11 mouse cellular contexts compared by ENCODE assay signal in genomic region chr2:117312441-117312895, GRCm38 (mm10). TPM values are rescaled to one million over a fixed set of nuclear protein-coding genes. Genes with fewer than 3 reads are reported as not detected.
DNase-seq lines count a peak whose midpoint lies in the region; ATAC-seq and TF ChIP-seq lines count a peak whose summit lies in the region.
"Had no signal": no experiment of that assay in that cellular context is flagged by ENCODE, and none has a peak within 500 bp of the region (broad histone marks: within the 10 kb centered on the region; RNA-seq: fewer than 3 reads in every experiment).

No protein-coding gene starts in this region.

- no peaks in the 10 kb centered on the region for H3K36me3 ChIP-seq in embryonic facial prominence, embryonic 14.5 days (ENCODE audit: control insufficient read depth, insufficient read depth, low read length)
- H3K36me3 ChIP-seq in liver, postnatal 0 days (replicated peaks; ENCODE audit: insufficient read depth, low read length), result no peaks in the 10 kb centered on the region
- H3K36me3 ChIP-seq: G1E; stomach, embryonic 15.5 days had no signal

- no peaks in the 10 kb centered on the region for H3K4me1 ChIP-seq in embryonic facial prominence, embryonic 14.5 days (ENCODE audit: control insufficient read depth, insufficient read depth, low read length)
- no peaks in the 10 kb centered on the region for H3K4me1 ChIP-seq in liver, postnatal 0 days (ENCODE audit: insufficient read depth)
- H3K4me1 ChIP-seq: stomach, embryonic 15.5 days had no signal

- no peak for TF ChIP-seq EP300 in liver, postnatal 0 days (IDR thresholded peaks at IDR 0.05; ENCODE audit: low read depth)

- no peak overlapping the region for H3K9ac ChIP-seq in embryonic facial prominence, embryonic 14.5 days (ENCODE audit: low read depth, low read length)
- H3K9ac ChIP-seq in liver, postnatal 0 days (replicated peaks), result no peak overlapping the region
- H3K9ac ChIP-seq: stomach, embryonic 15.5 days had no signal

- H3K9me3 ChIP-seq in embryonic facial prominence, embryonic 14.5 days (ENCODE audit: control insufficient read depth, low read length), result 0 out of 2 replicates have a peak, but pooled peaks cover 6% of the 10 kb centered on the region
- H3K9me3 ChIP-seq in liver, postnatal 0 days (ENCODE audit: low read length), result no peaks in the 10 kb centered on the region
- H3K9me3 ChIP-seq: G1E; stomach, embryonic 15.5 days had no signal

- H3K4me3 ChIP-seq in embryonic facial prominence, embryonic 14.5 days (ENCODE audit: low read depth, low read length), result no peak overlapping the region
- no peak overlapping the region for H3K4me3 ChIP-seq in liver, postnatal 0 days (ENCODE audit: low read depth, low read length)
- H3K4me3 ChIP-seq: stomach, embryonic 15.5 days had no signal

- peak; percentile 47 to 78 for DNase-seq in layer of hippocampus, adult 18-20 months (ENCODE audit: low spot score in 2 of 2)
- DNase-seq in layer of hippocampus, postnatal 25 days (ENCODE audit: extremely low spot score in 1 of 2, low spot score in 1 of 2), result no peak
- DNase-seq in CD4-positive helper T cell, adult 2 months (ENCODE audit: low read depth, low spot score), result peak; percentile 86
- DNase-seq in embryonic facial prominence, embryonic 14.5 days (ENCODE audit: low spot score), result peak; percentile 50
- no peak for DNase-seq in adrenal gland, postnatal 36 days
- no peak for DNase-seq in liver, postnatal 0 days
- DNase-seq: cerebellum, adult 11-12 months had no signal

- peak overlapping the region; percentile 18; the same call in 1 of the 2 replicates for H3K4me2 ChIP-seq in embryonic facial prominence, embryonic 14.5 days (ENCODE audit: low read depth, low read length)
- no peak overlapping the region for H3K4me2 ChIP-seq in liver, postnatal 0 days (ENCODE audit: low read depth, low read length)
- H3K4me2 ChIP-seq: stomach, embryonic 15.5 days had no signal

- 63% methylated on average over 7 of the region's 7 CpGs for WGBS in embryonic facial prominence, embryonic 14.5 days
- WGBS in liver, postnatal 0 days (ENCODE audit: insufficient replicate concordance), result 70% methylated on average over 7 of the region's 7 CpGs

- ATAC-seq in embryonic facial prominence, embryonic 14.5 days (ENCODE audit: low read depth), result peak; percentile 74; the same call in 1 of the 2 replicates
- ATAC-seq in megakaryocyte, adult 5-6 weeks (ENCODE audit: poor library complexity, severe bottlenecking), result peak; percentile 67
- no peak for ATAC-seq in granulocyte monocyte progenitor cell, adult 5-6 weeks (replicated peaks; ENCODE audit: poor library complexity, severe bottlenecking)
- no peak for ATAC-seq in liver, postnatal 0 days

- no peak for TF ChIP-seq CTCF in liver, postnatal 0 days (IDR thresholded peaks at IDR 0.05; ENCODE audit: low read depth)

- no peaks in the 10 kb centered on the region for H3K27me3 ChIP-seq in embryonic facial prominence, embryonic 14.5 days (replicated peaks; ENCODE audit: control insufficient read depth, insufficient read depth, low read length)
- no peaks in the 10 kb centered on the region for H3K27me3 ChIP-seq in liver, postnatal 0 days (ENCODE audit: insufficient read depth, low read length)
- H3K27me3 ChIP-seq: stomach, embryonic 15.5 days had no signal

- H3K27ac ChIP-seq in embryonic facial prominence, embryonic 14.5 days (replicated peaks; ENCODE audit: low read depth, low read length), result no peak overlapping the region; the same call in 1 of the 2 replicates
- no peak overlapping the region for H3K27ac ChIP-seq in liver, postnatal 0 days (ENCODE audit: low read depth)
- H3K27ac ChIP-seq: stomach, embryonic 15.5 days had no signal

RNA-seq across cellular contexts. Expression of gene Rasgrp1, which starts 30.3 kb away (rescaled TPM):
- 100 to 1,000 TPM; 368 to 401 TPM for total RNA-seq in layer of hippocampus, adult 18-20 months (2021)
- total RNA-seq in layer of hippocampus, postnatal 25 days (2021), result 100 to 1,000 TPM; 390 to 419 TPM
- 0.97 and 1.9 TPM in 2 replicates for polyA plus RNA-seq in embryonic facial prominence, embryonic 14.5 days (2014; fragmentation: Nextera tagmentation; extraction: Ambion mirVana)
- 2.1 and 3.4 TPM in 2 replicates for total RNA-seq in megakaryocyte, adult 5-6 weeks (2015)
- total RNA-seq in megakaryocyte, adult 5-6 weeks (2017), result 0.95 and 2.6 TPM in 2 replicates
- total RNA-seq in adrenal gland, postnatal 36 days (2021), result under 1 TPM; 0.46 TPM
- not detected in 2 replicates for total RNA-seq in granulocyte monocyte progenitor cell, adult 5-6 weeks (2014; fragmentation: Nextera tagmentation)
- 0.10 TPM in 1 of 2 replicates, not detected in the other for total RNA-seq in granulocyte monocyte progenitor cell, adult 5-6 weeks (2017)
- polyA plus RNA-seq in liver, postnatal 0 days (2015; fragmentation: Nextera tagmentation; extraction: Ambion mirVana), result 0.60 and 1.1 TPM in 2 replicates
- polyA plus RNA-seq: G1E had no signal

Comparison
In these comparisons a context has a peak if more than half of its experiments do, and no peak if none do; other contexts are left out.
1. DNase-seq: peak in layer of hippocampus, adult 18-20 months (2 of 2), CD4-positive helper T cell, adult 2 months (single experiment) and embryonic facial prominence, embryonic 14.5 days (single experiment); none in layer of hippocampus, postnatal 25 days (0 of 2), adrenal gland, postnatal 36 days (0 of 2) and liver, postnatal 0 days (single experiment).
2. ATAC-seq: peak in embryonic facial prominence, embryonic 14.5 days (single experiment) and megakaryocyte, adult 5-6 weeks (single experiment); none in granulocyte monocyte progenitor cell, adult 5-6 weeks (single experiment) and liver, postnatal 0 days (single experiment).
3. RNA of gene Rasgrp1, which starts 30.3 kb away (total RNA-seq): 390 to 419 TPM in layer of hippocampus, postnatal 25 days and 368 to 401 TPM in layer of hippocampus, adult 18-20 months; 0.95 to 3.4 TPM in megakaryocyte, adult 5-6 weeks, 0.46 TPM in adrenal gland, postnatal 36 days and 0.10 TPM in granulocyte monocyte progenitor cell, adult 5-6 weeks; every median in the first group is over 10 times any median in the second.